Mouse (Mus musculus) lung, postnatal 0 days (tissue): Measurements from ENCODE around the gene Catspere2.
"Not testable (repeated sequence)": the region's sequence is repeated elsewhere in the genome, so short reads cannot be mapped to it uniquely, and the experiment has no call there.

Experiments
- CTCF ChIP-seq: IDR thresholded peaks from 2 replicates; pipeline ENCODE4 v1.5.1; 2016; ENCODE audit warnings: antibody characterized with exemption, mild to moderate bottlenecking
- EP300 ChIP-seq: IDR thresholded peaks from 2 replicates; pipeline ENCODE4 v1.6.1; 2016; ENCODE audit warnings: antibody characterized with exemption, mild to moderate bottlenecking, control low read depth

GRCm38 (mm10) chr1:178146513-178146912 is 163.3 kb downstream of the Catspere2 start:
- peak; percentile 61 for TF ChIP-seq CTCF
- not testable (repeated sequence) for TF ChIP-seq EP300
